Mouse (Mus musculus): Measurements from ENCODE around the gene Cuedc1. TPM values are rescaled to one million over a fixed set of nuclear protein-coding genes. Genes with fewer than 3 reads are reported as not detected.

Gene Cuedc1
- polyA plus RNA-seq, 1 experiment from 2014 or later, result 14.6 TPM

DNA sequence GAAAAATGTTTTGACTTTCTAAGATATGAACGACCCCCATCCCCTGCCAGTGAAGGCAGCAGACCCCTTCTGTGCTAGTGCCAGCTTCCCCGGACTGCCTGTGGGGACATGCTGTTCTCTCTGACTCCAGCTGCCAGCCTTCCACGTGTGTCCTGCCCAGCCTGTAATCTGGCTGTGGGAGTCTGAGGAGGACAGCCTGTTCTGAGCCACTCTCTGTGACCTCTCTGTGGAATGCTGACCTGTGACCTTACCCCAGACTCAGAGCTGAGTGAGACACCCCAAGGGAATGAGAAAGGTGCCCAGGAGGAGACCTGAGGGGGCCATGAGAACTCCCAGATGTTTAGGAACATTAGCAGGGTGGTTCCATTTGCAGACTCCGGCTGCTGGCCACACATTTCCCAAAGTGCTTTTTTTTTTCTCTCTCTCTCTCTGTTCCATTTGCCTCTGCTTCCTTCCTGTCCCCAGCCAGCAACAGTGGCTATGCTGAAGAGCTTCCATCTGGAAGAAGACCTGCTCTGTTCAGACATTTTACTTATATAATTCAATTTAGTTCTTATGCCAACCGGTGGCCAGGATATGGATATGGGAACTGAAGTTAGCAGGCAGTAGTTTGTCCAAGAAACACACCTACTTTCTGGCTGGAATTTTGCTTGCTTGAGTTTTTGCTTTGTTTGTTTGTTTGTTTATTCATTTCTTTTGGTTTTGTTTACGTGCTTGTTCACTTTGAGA, 15.8 kb downstream of the Cuedc1 start:
- peaks cover 57% of the 10 kb centered on the region for H3K4me1 ChIP-seq (ENCODE audit: insufficient read depth, low read length)
- H3K4me3 ChIP-seq (ENCODE audit: low read length), result no peak overlapping the region
- peak overlapping the region; percentile 37; the same call in 1 of the 2 replicates for H3K9ac ChIP-seq (replicated peaks; ENCODE audit: low read length)
- no peak overlapping the region for H3K4me2 ChIP-seq (replicated peaks; ENCODE audit: low read depth, low read length)
- 47% methylated on average over 6 of the region's 6 CpGs for WGBS
- H3K9me3 ChIP-seq (ENCODE audit: low read length), result no peaks in the 10 kb centered on the region
- ATAC-seq (ENCODE audit: low FRiP score, low TSS enrichment), result no peak
- peak overlapping the region; percentile 24; the same call in 1 of the 2 replicates for H3K27ac ChIP-seq (ENCODE audit: low read length)
- no peaks in the 10 kb centered on the region for H3K27me3 ChIP-seq (ENCODE audit: insufficient read depth, low read length)
- no peaks in the 10 kb centered on the region for H3K36me3 ChIP-seq (ENCODE audit: insufficient read depth, low read length)

GRCm38 (mm10) chr11:88114871-88115301, 17.0 kb downstream of the Cuedc1 start:
- H3K9me3 ChIP-seq (ENCODE audit: low read length), result no peaks in the 10 kb centered on the region
- H3K27ac ChIP-seq (ENCODE audit: low read length), result peak overlapping the region; percentile 30
- H3K36me3 ChIP-seq (ENCODE audit: insufficient read depth, low read length), result no peaks in the 10 kb centered on the region
- H3K27me3 ChIP-seq (ENCODE audit: insufficient read depth, low read length), result no peaks in the 10 kb centered on the region
- no peak overlapping the region for H3K4me3 ChIP-seq (ENCODE audit: low read length)
- ATAC-seq (ENCODE audit: low FRiP score, low TSS enrichment), result peak; percentile 66; the same call in 1 of the 2 replicates
- WGBS, result 19% methylated on average over 8 of the region's 8 CpGs
- H3K9ac ChIP-seq (replicated peaks; ENCODE audit: low read length), result no peak overlapping the region
- H3K4me1 ChIP-seq (ENCODE audit: insufficient read depth, low read length), result peaks cover 65% of the 10 kb centered on the region
- no peak overlapping the region for H3K4me2 ChIP-seq (replicated peaks; ENCODE audit: low read depth, low read length)

DNA sequence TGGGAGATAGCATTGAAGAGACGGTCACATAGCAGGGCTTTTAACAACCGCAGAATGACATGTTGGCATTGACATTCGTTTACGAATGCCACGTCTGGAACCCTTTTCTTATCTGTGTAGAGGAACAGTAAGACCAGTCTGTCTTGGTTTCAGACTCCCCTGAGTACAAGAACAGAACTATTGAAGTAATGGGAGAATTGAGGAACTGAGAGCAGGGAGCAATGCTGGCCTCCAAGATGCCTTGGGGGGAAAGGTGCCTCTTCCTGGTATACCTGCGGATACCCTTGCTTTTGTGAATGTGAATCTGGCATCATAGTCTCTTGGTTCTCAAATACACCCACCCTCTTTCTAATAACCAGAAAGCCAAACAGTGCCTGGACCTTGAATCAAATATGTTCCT, 18.7 kb downstream of the Cuedc1 start:
- ATAC-seq (ENCODE audit: low FRiP score, low TSS enrichment), result no peak
- Histone ChIP-seq H3K9ac (replicated peaks; ENCODE audit: low read length) (no peak overlapping the region), H3K4me1 (ENCODE audit: insufficient read depth, low read length) (peaks cover 64% of the 10 kb centered on the region), H3K27me3 (ENCODE audit: insufficient read depth, low read length) (no peaks in the 10 kb centered on the region), H3K36me3 (ENCODE audit: insufficient read depth, low read length) (no peaks in the 10 kb centered on the region), H3K4me2 (replicated peaks; ENCODE audit: low read depth, low read length) (no peak overlapping the region), H3K4me3 (ENCODE audit: low read length) (no peak overlapping the region), H3K9me3 (ENCODE audit: low read length) (no peaks in the 10 kb centered on the region), H3K27ac (ENCODE audit: low read length) (no peak overlapping the region)
- 87% methylated on average over 6 of the region's 6 CpGs for WGBS

DNA sequence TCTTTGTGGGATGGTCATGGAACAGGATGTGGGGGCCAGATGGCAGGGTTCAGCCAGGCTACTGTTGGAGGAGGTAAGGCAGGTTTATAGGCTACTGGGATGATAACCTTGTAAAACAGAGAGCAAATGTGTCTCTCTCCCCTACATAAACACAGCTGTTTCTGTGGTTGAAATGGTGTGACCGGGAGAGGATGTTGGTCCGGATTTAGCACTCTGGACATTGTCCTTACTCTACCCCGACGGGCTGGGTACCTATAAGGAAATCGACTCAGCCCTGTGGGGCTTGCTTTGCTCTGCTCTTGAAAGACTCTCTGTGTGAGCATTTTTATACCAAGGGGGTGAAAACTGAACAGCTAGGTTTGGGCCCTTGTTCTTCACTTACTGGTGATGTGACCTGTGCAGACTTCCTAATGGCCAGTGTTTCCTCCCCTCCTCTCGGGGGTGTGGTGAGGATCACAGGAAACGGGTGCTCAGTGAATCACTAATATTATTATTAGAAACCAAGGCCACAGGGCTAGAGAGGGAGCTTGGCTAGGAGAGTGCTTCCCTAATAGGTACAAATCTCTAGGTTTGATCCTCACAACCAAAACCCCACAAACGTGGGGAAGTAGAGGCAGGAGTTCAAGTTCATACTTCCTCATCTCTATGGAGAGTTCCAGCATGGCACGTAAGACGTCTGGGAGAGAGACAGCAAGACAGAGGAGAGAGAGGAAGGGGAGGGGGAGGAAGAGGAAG, 19.7 kb downstream of the Cuedc1 start:
- H3K4me1 ChIP-seq (ENCODE audit: insufficient read depth, low read length), result peaks cover 64% of the 10 kb centered on the region
- H3K9ac ChIP-seq (replicated peaks; ENCODE audit: low read length), result 0 out of 2 replicates have a peak overlapping the region, but pooled peaks have one; percentile 31
- peak overlapping the region; percentile 79 for H3K27ac ChIP-seq (ENCODE audit: low read length)
- 20% methylated on average over 10 of the region's 10 CpGs for WGBS
- H3K9me3 ChIP-seq (ENCODE audit: low read length), result no peaks in the 10 kb centered on the region
- H3K4me2 ChIP-seq (replicated peaks; ENCODE audit: low read depth, low read length), result no peak overlapping the region
- H3K4me3 ChIP-seq (ENCODE audit: low read length), result no peak overlapping the region
- no peak for ATAC-seq (ENCODE audit: low FRiP score, low TSS enrichment)
- H3K27me3 ChIP-seq (ENCODE audit: insufficient read depth, low read length), result no peaks in the 10 kb centered on the region
- no peaks in the 10 kb centered on the region for H3K36me3 ChIP-seq (ENCODE audit: insufficient read depth, low read length)

DNA sequence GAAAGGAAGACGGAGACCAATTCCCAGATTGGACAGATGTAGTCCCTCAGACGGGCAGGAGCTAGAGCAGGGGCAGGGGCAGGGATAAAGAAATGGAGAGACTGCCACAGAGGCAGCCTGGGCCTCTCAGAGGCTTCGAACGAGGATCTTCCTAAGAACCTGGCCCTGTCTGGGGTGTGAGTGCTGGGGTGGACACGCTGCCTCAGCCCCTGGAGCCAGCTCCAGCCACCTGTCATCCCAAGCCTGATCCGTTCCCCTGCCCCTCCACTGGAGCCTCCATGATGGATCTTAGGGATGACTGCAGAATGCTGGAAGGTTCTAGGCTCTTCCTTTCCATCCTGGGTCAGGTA, 20.2 kb downstream of the Cuedc1 start:
- 30% methylated on average over 6 of the region's 6 CpGs for WGBS
- peaks cover 64% of the 10 kb centered on the region for H3K4me1 ChIP-seq (ENCODE audit: insufficient read depth, low read length)
- peak overlapping the region; percentile 31; the same call in 1 of the 2 replicates for H3K9ac ChIP-seq (replicated peaks; ENCODE audit: low read length)
- peak overlapping the region; percentile 79 for H3K27ac ChIP-seq (ENCODE audit: low read length)
- H3K36me3 ChIP-seq (ENCODE audit: insufficient read depth, low read length), result no peaks in the 10 kb centered on the region
- no peak for ATAC-seq (ENCODE audit: low FRiP score, low TSS enrichment)
- no peaks in the 10 kb centered on the region for H3K9me3 ChIP-seq (ENCODE audit: low read length)
- H3K4me3 ChIP-seq (ENCODE audit: low read length), result no peak overlapping the region
- H3K4me2 ChIP-seq (replicated peaks; ENCODE audit: low read depth, low read length), result 0 out of 2 replicates have a peak overlapping the region, but pooled peaks have one; percentile 0
- H3K27me3 ChIP-seq (ENCODE audit: insufficient read depth, low read length), result no peaks in the 10 kb centered on the region

DNA sequence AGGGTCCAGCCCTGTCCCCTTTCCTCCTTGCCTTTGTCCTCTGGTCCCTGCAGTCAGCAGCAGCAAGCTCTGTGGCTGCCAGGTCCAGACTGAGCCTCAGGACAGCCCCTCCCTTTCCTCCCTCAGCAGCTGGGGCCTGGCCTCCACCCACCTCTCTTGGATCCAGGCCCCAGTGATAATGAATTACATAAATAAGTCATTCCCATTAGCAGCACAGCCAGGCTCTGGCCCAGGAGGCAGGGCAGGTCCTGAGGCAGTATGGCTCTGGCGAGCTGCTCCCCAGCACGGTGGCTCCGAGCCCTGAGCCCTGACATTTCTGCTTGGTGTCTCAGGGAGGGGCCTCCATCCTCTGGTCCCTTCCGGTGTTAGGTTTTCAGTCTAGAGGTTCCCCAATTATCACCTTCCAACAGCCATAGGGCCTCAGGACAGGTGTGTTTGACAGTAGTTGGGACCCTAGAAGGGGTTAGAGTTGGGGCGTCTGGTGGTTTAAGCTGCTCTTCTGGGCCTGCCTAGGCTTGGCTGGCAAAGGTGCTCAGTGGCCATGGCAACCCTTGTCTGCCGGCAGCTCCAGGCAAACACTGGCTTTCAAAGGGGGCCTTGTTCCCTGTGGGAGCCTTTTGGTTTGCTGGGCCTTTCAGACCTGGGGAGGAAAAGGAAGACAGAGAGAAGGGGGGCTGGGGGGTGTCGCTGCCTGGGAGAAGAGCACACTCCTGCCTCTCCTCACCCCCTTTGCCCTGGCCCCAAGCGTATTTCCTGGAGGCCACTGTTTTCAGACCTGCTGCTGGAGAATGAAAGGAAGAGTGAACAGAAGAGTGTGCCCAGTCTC, 21.2 kb downstream of the Cuedc1 start:
- Histone ChIP-seq H3K36me3 (ENCODE audit: insufficient read depth, low read length) (no peaks in the 10 kb centered on the region), H3K9ac (replicated peaks; ENCODE audit: low read length) (peak overlapping the region; percentile 31; the same call in 1 of the 2 replicates), H3K9me3 (ENCODE audit: low read length) (no peaks in the 10 kb centered on the region), H3K4me2 (replicated peaks; ENCODE audit: low read depth, low read length) (0 out of 2 replicates have a peak overlapping the region, but pooled peaks have one; percentile 3), H3K4me3 (ENCODE audit: low read length) (no peak overlapping the region), H3K4me1 (ENCODE audit: insufficient read depth, low read length) (peaks cover 57% of the 10 kb centered on the region), H3K27me3 (ENCODE audit: insufficient read depth, low read length) (no peaks in the 10 kb centered on the region), H3K27ac (ENCODE audit: low read length) (peak overlapping the region; percentile 79)
- peak; percentile 86 for ATAC-seq (ENCODE audit: low FRiP score, low TSS enrichment)
- WGBS, result 18% methylated on average over 8 of the region's 8 CpGs

DNA sequence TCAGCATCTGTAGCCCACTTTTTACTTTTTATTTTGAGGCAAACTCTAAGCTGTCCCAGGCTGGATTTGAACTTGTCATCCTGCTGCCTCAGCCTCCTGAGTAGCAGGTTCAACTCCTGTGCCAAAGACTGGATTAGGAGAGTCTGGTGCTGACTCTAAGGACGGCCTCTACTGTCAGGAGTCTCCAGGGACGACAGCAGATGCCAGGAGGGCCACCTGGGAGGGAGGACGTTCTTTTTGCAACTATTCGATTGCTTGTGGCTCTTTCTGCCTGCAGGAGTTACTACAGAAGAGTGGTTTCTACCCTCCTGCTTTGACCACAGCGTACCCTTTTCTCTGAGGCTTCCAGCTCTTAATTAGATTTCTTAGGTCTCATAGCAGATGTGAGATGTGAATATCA, 24.7 kb downstream of the Cuedc1 start:
- no peak overlapping the region for H3K27ac ChIP-seq (ENCODE audit: low read length)
- no peak overlapping the region for H3K4me2 ChIP-seq (replicated peaks; ENCODE audit: low read depth, low read length)

GRCm38 (mm10) chr11:88123021-88123420, 25.2 kb downstream of the Cuedc1 start:
- Histone ChIP-seq H3K9ac (replicated peaks; ENCODE audit: low read length) (no peak overlapping the region), H3K4me1 (ENCODE audit: insufficient read depth, low read length) (peaks cover 40% of the 10 kb centered on the region), H3K27me3 (ENCODE audit: insufficient read depth, low read length) (no peaks in the 10 kb centered on the region), H3K9me3 (ENCODE audit: low read length) (no peaks in the 10 kb centered on the region), H3K4me2 (replicated peaks; ENCODE audit: low read depth, low read length) (no peak overlapping the region), H3K4me3 (ENCODE audit: low read length) (no peak overlapping the region), H3K27ac (ENCODE audit: low read length) (no peak overlapping the region), H3K36me3 (ENCODE audit: insufficient read depth, low read length) (no peaks in the 10 kb centered on the region)
- no peak for ATAC-seq (ENCODE audit: low FRiP score, low TSS enrichment)
- 62% methylated on average over 5 of the region's 5 CpGs for WGBS

More for the DNA sequence above, 24.7 kb downstream of the Cuedc1 start:
- H3K9ac ChIP-seq (replicated peaks; ENCODE audit: low read length), result no peak overlapping the region
- 59% methylated on average over 5 of the region's 5 CpGs for WGBS
- no peak for ATAC-seq (ENCODE audit: low FRiP score, low TSS enrichment)
- H3K4me1 ChIP-seq (ENCODE audit: insufficient read depth, low read length), result peaks cover 44% of the 10 kb centered on the region
- H3K36me3 ChIP-seq (ENCODE audit: insufficient read depth, low read length), result no peaks in the 10 kb centered on the region
- no peaks in the 10 kb centered on the region for H3K9me3 ChIP-seq (ENCODE audit: low read length)
- H3K27me3 ChIP-seq (ENCODE audit: insufficient read depth, low read length), result no peaks in the 10 kb centered on the region
- H3K4me3 ChIP-seq (ENCODE audit: low read length), result no peak overlapping the region

- Histone ChIP-seq H3K9ac (replicated peaks; ENCODE audit: low read length) (no peak overlapping the region), H3K27ac (ENCODE audit: low read length) (0 out of 2 replicates have a peak overlapping the region, but pooled peaks have one; percentile 27), H3K9me3 (ENCODE audit: low read length) (no peaks in the 10 kb centered on the region), H3K4me1 (ENCODE audit: insufficient read depth, low read length) (peaks cover 32% of the 10 kb centered on the region), H3K4me2 (replicated peaks; ENCODE audit: low read depth, low read length) (no peak overlapping the region), H3K27me3 (ENCODE audit: insufficient read depth, low read length) (no peaks in the 10 kb centered on the region), H3K36me3 (ENCODE audit: insufficient read depth, low read length) (no peaks in the 10 kb centered on the region), H3K4me3 (ENCODE audit: low read length) (no peak overlapping the region)
- 46% methylated on average over 6 of the region's 6 CpGs for WGBS
- ATAC-seq (ENCODE audit: low FRiP score, low TSS enrichment), result no peak
These were observed 25.9 kb downstream of the Cuedc1 start for GRCm38 (mm10) chr11:88123731-88124130.
